Mouse (Mus musculus): ENCODE results near the gene Mybphl. TPM values are rescaled to one million over a fixed set of nuclear protein-coding genes. Genes with fewer than 3 reads are reported as not detected.

Mybphl gene
- total RNA-seq, 1 experiment from 2014 or later: not detected

GRCm38 (mm10) chr3:108411026-108411753, 46.5 kb downstream of the Mybphl start:
- DNase-seq: no peak

GRCm38 (mm10) chr3:108411754-108412121, 47.0 kb downstream of the Mybphl start:
- DNase-seq: peak; percentile 68

- no peak for DNase-seq
Measured at GRCm38 (mm10) chr3:108413634-108414360, 49.1 kb downstream of the Mybphl start.

- peak; percentile 54 for DNase-seq
Measured at GRCm38 (mm10) chr3:108414857-108415830, 50.4 kb downstream of the Mybphl start, which contains the start of gene Celsr2. Gene Celsr2, minus strand, starts transcription at chr3:108415552.

GRCm38 (mm10) chr3:108415831-108416223, 51.1 kb downstream of the Mybphl start:
- peak; percentile 84 for DNase-seq

GRCm38 (mm10) chr3:108423006-108423405, 58.3 kb downstream of the Mybphl start:
- no peak for DNase-seq

- DNase-seq: peak; percentile 59
Measured at GRCm38 (mm10) chr3:108423844-108424801, 59.4 kb downstream of the Mybphl start.

GRCm38 (mm10) chr3:108424944-108425623, 60.4 kb downstream of the Mybphl start:
- DNase-seq: no peak

GRCm38 (mm10) chr3:108425624-108426018, 60.9 kb downstream of the Mybphl start:
- DNase-seq: no peak

Other genes with a start within 250 kb of the Mybphl start
- gene Gnai3, start 218.8 kb upstream of the Mybphl start, total RNA-seq (2021): 134 and 140 TPM in 2 replicates
- 0.23 TPM in 1 of 2 replicates, not detected in the other for gene Gpr61, start 210.0 kb upstream of the Mybphl start, total RNA-seq (2021)
- gene Amigo1, start 178.6 kb upstream of the Mybphl start, total RNA-seq (2021): 19.3 and 19.5 TPM in 2 replicates
- 5.7 and 9.6 TPM in 2 replicates for gene Cyb561d1, start 163.7 kb upstream of the Mybphl start, total RNA-seq (2021)
- gene Atxn7l2, start 154.0 kb upstream of the Mybphl start, total RNA-seq (2021): 8.1 and 10.2 TPM in 2 replicates
- gene Sypl2, start 138.3 kb upstream of the Mybphl start, total RNA-seq (2021): 0.15 and 0.22 TPM in 2 replicates
- 83.9 and 86.4 TPM in 2 replicates for gene Psma5, start 108.0 kb upstream of the Mybphl start, total RNA-seq (2021)
- 42.0 and 45.7 TPM in 2 replicates for gene Sort1, start 80.8 kb upstream of the Mybphl start, total RNA-seq (2021)
- gene Psrc1, start 18.9 kb downstream of the Mybphl start, total RNA-seq (2021): 4.1 and 5.3 TPM in 2 replicates
- gene Celsr2, start 50.6 kb downstream of the Mybphl start, total RNA-seq (2021): 8.7 and 11.0 TPM in 2 replicates
- gene Sars, start 80.3 kb downstream of the Mybphl start, total RNA-seq (2021): 144 and 167 TPM in 2 replicates
- gene 1700013F07Rik, start 169.2 kb downstream of the Mybphl start, total RNA-seq (2021): not detected in 2 replicates
- gene 5330417C22Rik, start 171.6 kb downstream of the Mybphl start, total RNA-seq (2021): 1.5 and 4.7 TPM in 2 replicates
- 41.3 and 43.1 TPM in 2 replicates for gene Tmem167b, start 197.6 kb downstream of the Mybphl start, total RNA-seq (2021)
- 23.5 and 29.5 TPM in 2 replicates for gene Taf13, start 206.8 kb downstream of the Mybphl start, total RNA-seq (2021)
- 6.2 and 8.0 TPM in 2 replicates for gene Wdr47, start 226.4 kb downstream of the Mybphl start, total RNA-seq (2021)